Mouse (Mus musculus): ENCODE measurements around the gene Glrx3. TPM values are rescaled to one million over a fixed set of nuclear protein-coding genes. Genes with fewer than 3 reads are reported as not detected.

Glrx3 gene
- 254 and 270 TPM in 2 replicates for polyA plus RNA-seq (2014; fragmentation: Nextera tagmentation; extraction: Ambion mirVana)

DNA sequence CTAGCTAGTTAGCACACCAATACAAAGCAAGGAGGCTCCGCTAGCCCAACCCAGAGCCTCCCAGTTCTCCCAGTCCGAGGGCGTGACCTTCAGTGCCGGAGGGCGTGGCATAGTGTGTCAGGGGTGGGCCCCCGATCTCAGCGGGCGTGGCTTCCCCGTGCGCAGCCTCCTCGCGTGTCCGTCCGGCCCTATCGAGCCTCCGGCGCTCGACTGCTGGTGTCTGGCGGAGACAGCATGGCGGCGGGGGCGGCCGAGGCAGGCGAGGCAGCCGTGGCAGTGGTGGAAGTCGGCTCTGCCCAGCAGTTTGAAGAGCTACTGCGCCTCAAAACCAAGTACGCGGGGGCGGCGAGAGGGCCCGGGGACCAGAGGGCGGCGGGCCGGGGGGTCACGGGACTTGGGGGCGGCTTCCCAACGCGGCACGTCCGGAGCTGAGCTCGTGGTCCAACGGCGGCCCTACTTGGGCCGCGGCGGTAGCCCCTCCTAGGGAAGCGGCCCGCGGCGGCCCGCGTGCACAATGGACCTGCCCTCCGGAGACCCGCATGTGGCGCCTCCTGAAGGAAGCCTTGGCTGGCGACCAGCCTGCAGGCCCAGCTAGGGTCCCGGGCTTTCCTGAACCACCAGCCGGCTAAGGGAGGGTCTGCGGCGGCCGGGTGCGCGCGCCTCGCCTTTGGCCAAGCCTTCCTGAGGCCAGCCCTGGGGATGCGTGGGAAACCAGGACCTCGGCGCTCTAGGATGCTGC, at the start of gene Glrx3:
TSS of gene Glrx3 (plus strand) at position 175 of the 739 bp plus-strand sequence.
- Histone ChIP-seq H3K27me3 (ENCODE audit: control insufficient read depth, insufficient read depth, low read length) (no peaks in the 10 kb centered on the region), H3K4me1 (ENCODE audit: control insufficient read depth, insufficient read depth, low read length) (peaks cover 10% of the 10 kb centered on the region; the same call in 1 of the 2 replicates), H3K27ac (ENCODE audit: low read length) (peak within 1 kb of the TSS; percentile 84), H3K36me3 (ENCODE audit: control insufficient read depth, insufficient read depth, low read length) (no peaks in the 10 kb centered on the region), H3K9me3 (ENCODE audit: control insufficient read depth, low read depth, low read length) (no peaks in the 10 kb centered on the region), H3K4me3 (ENCODE audit: low read depth, low read length) (peak within 1 kb of the TSS; percentile 92), H3K4me2 (replicated peaks; ENCODE audit: low read depth, low read length) (peak within 1 kb of the TSS; percentile 82), H3K9ac (replicated peaks; ENCODE audit: low read depth, low read length) (peak within 1 kb of the TSS; percentile 89)
- under 1% methylated on average over 62 of the region's 69 CpGs for WGBS
- peak; percentile 96 for ATAC-seq (ENCODE audit: insufficient number of reproducible peaks, insufficient read depth, low FRiP score, low read depth)

GRCm38 (mm10) chr7:137387863-137388262, 49.6 kb upstream of the Glrx3 start:
- 72% methylated on average over 5 of the region's 5 CpGs for WGBS

GRCm38 (mm10) chr7:137395421-137395820, 42.0 kb upstream of the Glrx3 start:
- ATAC-seq (ENCODE audit: insufficient number of reproducible peaks, insufficient read depth, low FRiP score, low read depth) = no peak; the same call in 1 of the 2 replicates
- 76% methylated on average over 4 of the region's 4 CpGs for WGBS
- H3K9me3 ChIP-seq (ENCODE audit: control insufficient read depth, low read depth, low read length) = no peaks in the 10 kb centered on the region

More at GRCm38 (mm10) chr7:137387863-137388262, 49.6 kb upstream of the Glrx3 start:
- H3K4me1 ChIP-seq (ENCODE audit: control insufficient read depth, insufficient read depth, low read length) = no peaks in the 10 kb centered on the region
- no peak for ATAC-seq (ENCODE audit: insufficient number of reproducible peaks, insufficient read depth, low FRiP score, low read depth)
- H3K4me3 ChIP-seq (ENCODE audit: low read depth, low read length) = no peak overlapping the region
- no peaks in the 10 kb centered on the region for H3K9me3 ChIP-seq (ENCODE audit: control insufficient read depth, low read depth, low read length)
- no peak overlapping the region for H3K27ac ChIP-seq (ENCODE audit: low read length)
- no peak overlapping the region for H3K4me2 ChIP-seq (replicated peaks; ENCODE audit: low read depth, low read length)
- no peak overlapping the region for H3K9ac ChIP-seq (replicated peaks; ENCODE audit: low read depth, low read length)
- H3K36me3 ChIP-seq (ENCODE audit: control insufficient read depth, insufficient read depth, low read length) = no peaks in the 10 kb centered on the region
- no peaks in the 10 kb centered on the region for H3K27me3 ChIP-seq (ENCODE audit: control insufficient read depth, insufficient read depth, low read length)

GRCm38 (mm10) chr7:137397361-137397910, 40.0 kb upstream of the Glrx3 start:
- 89% methylated on average over 8 of the region's 8 CpGs for WGBS
- Histone ChIP-seq H3K4me1 (ENCODE audit: control insufficient read depth, insufficient read depth, low read length) (no peaks in the 10 kb centered on the region), H3K9me3 (ENCODE audit: control insufficient read depth, low read depth, low read length) (no peaks in the 10 kb centered on the region)

More at GRCm38 (mm10) chr7:137395421-137395820, 42.0 kb upstream of the Glrx3 start:
- Histone ChIP-seq H3K9ac (replicated peaks; ENCODE audit: low read depth, low read length) (no peak overlapping the region), H3K4me1 (ENCODE audit: control insufficient read depth, insufficient read depth, low read length) (no peaks in the 10 kb centered on the region), H3K4me2 (replicated peaks; ENCODE audit: low read depth, low read length) (no peak overlapping the region), H3K36me3 (ENCODE audit: control insufficient read depth, insufficient read depth, low read length) (no peaks in the 10 kb centered on the region), H3K4me3 (ENCODE audit: low read depth, low read length) (no peak overlapping the region), H3K27ac (ENCODE audit: low read length) (no peak overlapping the region), H3K27me3 (ENCODE audit: control insufficient read depth, insufficient read depth, low read length) (no peaks in the 10 kb centered on the region)

GRCm38 (mm10) chr7:137398973-137399372, 38.4 kb upstream of the Glrx3 start:
- no peaks in the 10 kb centered on the region for H3K36me3 ChIP-seq (ENCODE audit: control insufficient read depth, insufficient read depth, low read length)
- H3K4me2 ChIP-seq (replicated peaks; ENCODE audit: low read depth, low read length) = no peak overlapping the region
- no peak overlapping the region for H3K27ac ChIP-seq (ENCODE audit: low read length)
- WGBS = 89% methylated on average over 4 of the region's 4 CpGs
- no peaks in the 10 kb centered on the region for H3K4me1 ChIP-seq (ENCODE audit: control insufficient read depth, insufficient read depth, low read length)
- no peak overlapping the region for H3K9ac ChIP-seq (replicated peaks; ENCODE audit: low read depth, low read length)
- no peak overlapping the region for H3K4me3 ChIP-seq (ENCODE audit: low read depth, low read length)
- no peaks in the 10 kb centered on the region for H3K27me3 ChIP-seq (ENCODE audit: control insufficient read depth, insufficient read depth, low read length)
- H3K9me3 ChIP-seq (ENCODE audit: control insufficient read depth, low read depth, low read length) = no peaks in the 10 kb centered on the region
- no peak for ATAC-seq (ENCODE audit: insufficient number of reproducible peaks, insufficient read depth, low FRiP score, low read depth)

More at GRCm38 (mm10) chr7:137397361-137397910, 40.0 kb upstream of the Glrx3 start:
- no peak for ATAC-seq (ENCODE audit: insufficient number of reproducible peaks, insufficient read depth, low FRiP score, low read depth)
- no peaks in the 10 kb centered on the region for H3K36me3 ChIP-seq (ENCODE audit: control insufficient read depth, insufficient read depth, low read length)
- H3K4me2 ChIP-seq (replicated peaks; ENCODE audit: low read depth, low read length) = no peak overlapping the region
- no peaks in the 10 kb centered on the region for H3K27me3 ChIP-seq (ENCODE audit: control insufficient read depth, insufficient read depth, low read length)
- H3K9ac ChIP-seq (replicated peaks; ENCODE audit: low read depth, low read length) = no peak overlapping the region
- H3K27ac ChIP-seq (ENCODE audit: low read length) = no peak overlapping the region
- H3K4me3 ChIP-seq (ENCODE audit: low read depth, low read length) = no peak overlapping the region

- H3K27me3 ChIP-seq (ENCODE audit: control insufficient read depth, insufficient read depth, low read length) = no peaks in the 10 kb centered on the region
- H3K27ac ChIP-seq (ENCODE audit: low read length) = no peak overlapping the region
- H3K4me3 ChIP-seq (ENCODE audit: low read depth, low read length) = no peak overlapping the region
- no peak overlapping the region for H3K4me2 ChIP-seq (replicated peaks; ENCODE audit: low read depth, low read length)
- no peaks in the 10 kb centered on the region for H3K36me3 ChIP-seq (ENCODE audit: control insufficient read depth, insufficient read depth, low read length)
- no peak for ATAC-seq (ENCODE audit: insufficient number of reproducible peaks, insufficient read depth, low FRiP score, low read depth)
- no peaks in the 10 kb centered on the region for H3K4me1 ChIP-seq (ENCODE audit: control insufficient read depth, insufficient read depth, low read length)
- H3K9me3 ChIP-seq (ENCODE audit: control insufficient read depth, low read depth, low read length) = no peaks in the 10 kb centered on the region
- no peak overlapping the region for H3K9ac ChIP-seq (replicated peaks; ENCODE audit: low read depth, low read length)
- WGBS = 84% methylated on average over 2 of the region's 2 CpGs
Observed at GRCm38 (mm10) chr7:137404146-137404545, 33.3 kb upstream of the Glrx3 start.

DNA sequence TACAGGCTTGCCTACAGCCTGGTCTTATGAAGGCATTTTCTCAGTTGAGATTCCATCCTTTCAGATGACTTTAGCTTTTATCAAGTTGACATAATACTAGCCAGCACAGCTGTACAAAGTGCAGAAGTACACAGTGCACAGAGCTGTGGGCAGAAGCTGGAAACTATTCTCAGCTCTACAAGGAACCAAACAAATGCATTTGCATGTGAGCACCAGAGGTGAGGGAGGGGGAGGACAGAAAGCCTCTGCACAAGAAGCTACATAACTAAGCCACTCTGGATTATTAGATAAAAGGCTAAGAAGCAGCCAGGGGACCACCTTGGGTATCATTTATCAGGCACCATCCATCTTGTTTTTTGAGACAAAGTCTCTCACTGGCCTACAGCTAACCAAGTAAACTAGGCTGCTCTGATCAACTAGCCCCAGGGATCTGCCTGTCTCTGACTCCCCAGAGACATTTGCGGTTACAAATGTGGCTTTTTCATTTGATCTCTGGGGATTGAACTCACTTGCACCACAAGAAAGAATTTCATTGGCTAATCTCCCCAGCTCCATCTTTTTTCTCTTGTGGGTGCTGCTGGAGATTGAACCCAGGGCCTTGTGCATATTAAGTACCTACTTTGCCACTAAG, 29.9 kb upstream of the Glrx3 start:
- H3K4me3 ChIP-seq (ENCODE audit: low read depth, low read length) = no peak overlapping the region
- no peak overlapping the region for H3K9ac ChIP-seq (replicated peaks; ENCODE audit: low read depth, low read length)
- H3K4me2 ChIP-seq (replicated peaks; ENCODE audit: low read depth, low read length) = no peak overlapping the region
- no peak overlapping the region for H3K27ac ChIP-seq (ENCODE audit: low read length)
- H3K27me3 ChIP-seq (ENCODE audit: control insufficient read depth, insufficient read depth, low read length) = no peaks in the 10 kb centered on the region
- 86% methylated on average over 1 of the region's 1 CpGs for WGBS
- H3K9me3 ChIP-seq (ENCODE audit: control insufficient read depth, low read depth, low read length) = no peaks in the 10 kb centered on the region
- no peaks in the 10 kb centered on the region for H3K4me1 ChIP-seq (ENCODE audit: control insufficient read depth, insufficient read depth, low read length)
- no peak for ATAC-seq (ENCODE audit: insufficient number of reproducible peaks, insufficient read depth, low FRiP score, low read depth)
- H3K36me3 ChIP-seq (ENCODE audit: control insufficient read depth, insufficient read depth, low read length) = no peaks in the 10 kb centered on the region

DNA sequence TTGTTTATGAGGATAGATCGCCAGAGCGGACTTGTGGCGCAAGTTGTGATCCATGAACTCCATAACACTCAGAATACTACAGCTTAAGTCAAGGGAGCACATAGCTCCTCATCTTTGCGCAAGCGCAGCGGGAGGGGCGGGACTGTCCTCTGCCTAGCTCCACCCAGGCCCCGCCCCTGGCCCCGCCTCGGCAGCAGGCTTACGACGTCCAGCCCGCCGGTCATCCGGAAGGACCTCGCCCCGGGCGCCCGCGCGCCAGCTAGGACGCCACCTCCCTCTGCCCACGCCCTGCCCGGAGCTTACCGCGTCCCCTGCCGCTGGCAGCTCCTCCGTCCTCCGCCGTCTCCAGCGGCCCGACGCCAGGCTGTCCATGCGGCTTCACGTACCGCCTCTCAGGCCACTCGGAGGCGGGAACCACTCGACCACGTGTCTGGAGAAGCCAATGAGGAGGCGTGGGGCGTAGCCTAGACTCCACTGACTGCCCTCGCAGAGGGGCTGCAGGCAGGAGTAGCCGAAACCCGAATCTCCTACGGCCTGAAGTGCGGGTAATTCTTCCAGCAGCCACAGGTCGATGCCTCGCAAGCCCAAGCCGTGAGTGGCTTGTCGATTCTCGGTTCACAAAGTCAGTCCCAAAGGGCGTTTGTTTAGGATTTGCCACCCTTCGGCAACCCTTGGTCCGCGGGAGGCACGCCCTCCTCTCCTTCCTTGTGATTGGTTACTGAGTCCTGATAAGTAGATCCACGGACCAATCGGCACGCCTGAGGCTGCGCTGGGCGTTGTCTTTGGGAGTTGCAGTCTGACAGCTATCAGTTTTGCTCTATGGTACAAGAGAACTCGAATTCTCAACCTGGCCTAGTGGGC, 26.8 kb upstream of the Glrx3 start, which contains the start of gene 9430038I01Rik:
TSS of gene 9430038I01Rik (minus strand) at position 426 of the 861 bp plus-strand sequence.
- Histone ChIP-seq H3K4me3 (ENCODE audit: low read depth, low read length) (peak within 1 kb of the TSS; percentile 73), H3K27ac (ENCODE audit: low read length) (peak within 1 kb of the TSS; percentile 83), H3K36me3 (ENCODE audit: control insufficient read depth, insufficient read depth, low read length) (no peaks in the 10 kb centered on the region), H3K9ac (replicated peaks; ENCODE audit: low read depth, low read length) (peak within 1 kb of the TSS; percentile 55), H3K9me3 (ENCODE audit: control insufficient read depth, low read depth, low read length) (no peaks in the 10 kb centered on the region), H3K27me3 (ENCODE audit: control insufficient read depth, insufficient read depth, low read length) (no peaks in the 10 kb centered on the region), H3K4me1 (ENCODE audit: control insufficient read depth, insufficient read depth, low read length) (no peaks in the 10 kb centered on the region), H3K4me2 (replicated peaks; ENCODE audit: low read depth, low read length) (peak within 1 kb of the TSS; percentile 50)
- under 1% methylated on average over 63 of the region's 63 CpGs for WGBS
- peak; percentile 99 for ATAC-seq (ENCODE audit: insufficient number of reproducible peaks, insufficient read depth, low FRiP score, low read depth)
